Mouse (Mus musculus): ENCODE data around the gene E130308A19Rik.
A peak's percentile ranks its signal among the peaks of the same experiment; 100 is the strongest.

The E130308A19Rik gene

DNA sequence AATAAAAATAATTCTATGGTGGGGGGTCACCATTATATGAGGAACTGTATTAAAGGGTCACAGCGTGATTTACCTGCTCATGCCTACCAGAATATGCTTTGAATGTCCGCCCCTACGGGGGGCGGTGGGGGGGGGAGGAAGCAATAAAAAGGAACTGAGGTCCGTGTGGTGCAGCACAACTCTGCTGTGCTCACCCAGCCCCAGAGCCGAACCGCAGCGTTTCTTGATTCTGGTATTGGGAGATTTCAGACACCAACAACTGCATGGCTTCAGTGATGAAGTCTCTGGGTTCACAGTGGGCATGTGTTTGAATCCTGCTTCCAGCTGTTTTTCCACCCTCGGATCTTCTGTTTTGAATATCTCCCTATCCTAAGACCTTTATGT lies 101.9 kb downstream of the E130308A19Rik start:
- no peak for DNase-seq (ENCODE audit: low read depth)

DNA sequence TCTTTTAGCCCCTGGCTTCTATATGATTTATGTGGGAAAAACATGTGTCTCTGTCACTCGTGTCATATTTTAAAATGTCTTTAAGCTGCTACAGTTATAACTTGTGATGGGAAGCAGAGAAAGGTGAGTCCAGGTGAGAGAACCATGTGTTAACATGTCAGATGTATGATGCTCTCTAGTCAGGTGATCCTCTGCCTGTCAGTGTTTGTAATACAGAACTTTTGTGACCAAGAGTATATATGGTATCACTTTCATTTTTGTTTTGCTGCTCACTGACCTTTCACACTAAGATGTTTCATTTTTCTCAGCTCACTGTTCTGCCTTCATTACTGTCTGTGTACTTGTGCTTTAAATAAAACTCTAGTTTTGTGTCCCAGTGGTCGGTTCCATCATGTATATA lies 102.8 kb downstream of the E130308A19Rik start:
- no peak for DNase-seq (ENCODE audit: low read depth)

DNA sequence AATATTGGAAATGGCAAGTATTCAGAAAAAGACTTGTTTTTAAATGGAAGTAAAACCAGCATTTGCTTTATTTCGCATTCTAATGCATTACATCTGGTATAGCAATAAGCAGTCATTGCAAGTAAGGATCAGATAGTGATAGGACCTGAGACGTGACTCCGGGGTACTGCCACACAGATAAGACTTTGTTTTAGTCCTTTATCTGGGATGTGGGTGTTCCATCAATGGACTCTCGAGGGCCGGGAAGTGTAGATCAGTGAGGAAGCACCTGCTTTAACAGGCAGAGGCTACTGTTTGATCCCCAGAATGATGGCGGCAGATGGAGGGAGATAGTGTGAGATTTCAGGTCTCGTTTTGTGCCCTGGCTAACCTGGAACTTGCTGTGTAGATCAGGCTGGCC lies 105.5 kb downstream of the E130308A19Rik start:
- DNase-seq (ENCODE audit: low read depth), result no peak

DNA sequence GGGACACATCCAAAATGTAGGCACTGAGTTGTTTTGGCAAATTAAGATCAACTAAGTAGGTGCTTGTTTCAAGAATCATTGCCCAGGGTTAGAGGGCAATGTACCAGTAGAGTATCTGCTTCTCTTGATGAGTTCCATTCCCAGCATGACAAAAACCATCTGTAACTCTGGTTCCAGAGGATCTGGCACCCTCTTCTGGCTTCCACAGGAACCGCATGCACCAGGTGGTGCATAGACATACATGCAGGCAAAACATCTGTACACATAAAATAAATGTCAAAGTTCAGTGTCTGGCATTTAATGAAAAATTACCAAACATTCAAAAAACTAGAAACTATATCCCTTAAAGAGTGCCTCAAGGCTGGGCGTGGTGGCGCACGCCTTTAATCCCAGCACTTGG lies 113.3 kb downstream of the E130308A19Rik start:
- DNase-seq (ENCODE audit: low read depth), result no peak

DNA sequence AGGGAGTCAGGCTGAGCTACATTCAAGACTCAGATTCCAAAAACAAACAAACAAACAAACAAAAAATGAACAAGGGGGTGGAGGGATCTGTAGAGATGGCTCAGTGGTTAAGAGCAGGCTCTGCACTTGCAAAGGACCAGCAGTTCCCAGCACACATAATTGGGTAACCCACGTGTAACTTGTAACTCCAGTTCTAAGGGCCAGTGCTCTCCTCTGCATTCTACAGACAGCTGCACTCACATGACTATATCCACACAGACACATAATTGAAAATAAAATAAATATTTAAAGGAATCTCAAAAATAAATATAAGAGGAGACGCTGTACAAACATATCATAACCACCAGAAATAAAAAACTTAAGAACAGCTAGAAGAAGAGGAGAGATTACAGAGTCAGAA lies 113.9 kb downstream of the E130308A19Rik start:
- DNase-seq (ENCODE audit: low read depth), result no peak

DNA sequence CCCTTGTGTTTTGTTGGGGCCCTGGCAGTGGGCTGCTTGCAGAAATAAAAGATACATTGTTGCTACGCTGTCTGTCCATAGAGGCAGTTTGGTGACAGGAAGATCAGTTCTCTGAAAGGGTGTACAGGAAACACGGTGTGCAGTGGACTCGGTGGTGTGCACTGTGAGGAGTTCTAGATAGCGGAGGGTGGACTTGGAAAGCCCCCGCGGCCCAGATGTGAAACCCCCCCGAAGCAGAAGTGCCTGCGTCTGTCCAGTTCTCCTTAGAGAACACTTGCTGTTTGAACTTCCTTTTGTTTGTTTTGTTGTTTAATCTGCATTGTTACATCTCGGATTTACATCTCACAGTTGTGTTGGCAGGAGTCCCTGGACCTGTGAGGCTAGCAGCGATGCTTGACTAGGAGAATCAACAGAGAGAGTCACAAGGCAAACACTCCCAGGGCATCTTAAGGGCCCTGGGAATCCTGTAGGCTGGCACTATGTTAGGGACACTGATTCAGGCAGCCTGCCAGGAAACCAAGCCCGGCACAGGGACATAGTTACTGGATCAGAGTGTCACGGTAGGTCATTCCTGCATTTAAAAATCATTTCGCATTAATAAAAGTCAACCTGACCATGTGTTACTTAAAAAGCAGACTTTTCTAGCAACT lies 127.6 kb downstream of the E130308A19Rik start:
- no peak for DNase-seq (ENCODE audit: low read depth)

DNA sequence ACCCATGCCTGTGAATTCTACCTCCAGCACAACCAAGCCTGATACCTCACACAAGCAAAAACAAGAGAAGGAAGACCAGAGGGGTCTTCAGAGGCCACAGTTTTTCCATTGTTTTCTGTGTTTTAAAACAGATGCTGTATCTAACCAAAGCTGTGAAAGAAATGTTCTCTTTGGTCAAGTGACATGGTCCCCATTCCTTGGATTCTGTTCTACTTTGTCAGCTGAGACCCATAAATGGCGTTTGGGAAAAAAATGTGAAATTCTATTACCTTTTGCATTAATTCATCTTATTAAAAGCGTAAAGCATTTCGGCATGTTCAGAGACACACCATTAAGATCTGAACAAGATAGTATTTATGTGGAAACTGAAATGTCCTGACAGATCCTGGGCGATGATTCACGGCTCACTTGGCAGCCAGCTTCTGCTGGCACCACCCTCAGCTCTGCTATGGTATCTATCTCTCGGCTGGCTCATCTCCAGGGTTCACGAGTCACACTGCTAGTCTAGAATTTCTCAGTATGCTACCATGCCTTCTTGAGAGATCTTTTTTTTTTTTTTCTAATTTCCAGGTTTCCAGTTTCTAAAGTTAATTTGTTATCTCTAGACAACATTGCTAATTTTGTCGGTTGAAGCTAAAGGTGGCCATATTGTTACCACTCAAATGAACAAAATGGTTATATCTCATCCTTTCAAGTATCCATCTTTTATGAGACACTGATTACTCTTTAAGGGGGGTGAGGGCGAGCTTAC lies 130.5 kb downstream of the E130308A19Rik start:
- DNase-seq (ENCODE audit: low read depth), result peak; percentile 71

DNA sequence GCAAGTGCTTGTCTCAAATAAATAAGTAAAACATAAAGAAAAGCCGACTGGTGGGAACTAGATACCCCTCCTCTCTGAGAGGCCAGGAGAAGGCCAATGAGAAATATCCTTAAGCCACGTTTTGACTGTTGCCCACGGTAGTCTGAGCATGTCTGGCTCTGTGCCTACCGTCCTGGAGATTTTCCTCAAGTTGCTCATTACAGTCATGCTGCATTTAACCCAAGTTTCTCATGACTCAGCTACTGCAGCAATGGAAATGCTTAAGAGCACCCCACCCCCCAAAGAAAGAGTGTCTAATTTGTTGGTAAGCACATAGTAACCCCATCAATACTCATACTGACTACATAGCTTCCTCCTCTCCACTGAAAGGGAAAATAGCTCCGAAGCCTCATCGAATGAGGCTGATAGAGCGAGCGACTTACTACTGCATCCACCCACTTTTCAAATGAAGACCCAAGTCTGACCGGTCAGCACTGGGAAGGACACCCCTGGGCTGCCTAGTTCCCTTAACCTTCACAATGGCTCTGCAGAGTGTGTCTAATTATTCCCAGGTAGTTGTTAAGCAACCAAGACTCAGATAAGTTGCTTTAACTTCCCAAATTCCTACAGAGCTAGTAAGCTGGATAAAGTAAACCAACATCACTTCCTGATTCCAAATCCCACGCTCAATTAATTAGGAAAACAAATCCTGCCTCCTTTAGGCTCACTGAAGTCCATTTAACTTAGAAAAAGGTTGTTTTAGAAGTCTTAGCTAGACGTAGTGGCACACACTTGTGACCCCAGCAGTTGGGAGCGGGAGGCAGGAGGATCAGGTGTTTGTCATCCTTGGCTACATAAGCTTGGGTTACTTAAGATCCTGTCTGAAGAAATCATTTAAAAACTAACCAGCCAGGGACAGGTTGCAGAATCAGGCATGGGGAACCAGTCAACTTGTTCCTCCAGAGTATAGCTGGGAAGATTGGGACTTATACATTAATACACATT lies 131.7 kb downstream of the E130308A19Rik start:
- DNase-seq (ENCODE audit: low read depth), result peak; percentile 65

DNA sequence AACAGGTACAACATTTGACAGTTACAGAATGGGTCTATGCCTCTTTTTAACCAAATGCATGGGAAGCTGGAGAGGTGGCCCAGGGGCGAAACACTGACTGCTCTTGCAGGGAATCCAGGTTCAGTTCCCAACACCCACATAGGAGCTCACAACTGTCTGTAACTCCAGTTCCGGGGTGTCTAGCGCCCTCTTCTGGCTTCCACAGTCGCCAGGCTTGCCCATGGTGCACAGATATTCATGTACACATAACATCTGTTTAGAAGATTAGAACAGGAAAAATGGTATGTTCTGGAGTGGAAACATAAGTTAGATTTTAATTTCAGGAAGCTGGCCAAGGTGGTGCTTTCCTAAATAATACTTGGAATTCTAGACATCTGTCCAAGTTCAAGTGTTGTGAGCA lies 134.0 kb downstream of the E130308A19Rik start:
- DNase-seq (ENCODE audit: low read depth), result no peak

DNA sequence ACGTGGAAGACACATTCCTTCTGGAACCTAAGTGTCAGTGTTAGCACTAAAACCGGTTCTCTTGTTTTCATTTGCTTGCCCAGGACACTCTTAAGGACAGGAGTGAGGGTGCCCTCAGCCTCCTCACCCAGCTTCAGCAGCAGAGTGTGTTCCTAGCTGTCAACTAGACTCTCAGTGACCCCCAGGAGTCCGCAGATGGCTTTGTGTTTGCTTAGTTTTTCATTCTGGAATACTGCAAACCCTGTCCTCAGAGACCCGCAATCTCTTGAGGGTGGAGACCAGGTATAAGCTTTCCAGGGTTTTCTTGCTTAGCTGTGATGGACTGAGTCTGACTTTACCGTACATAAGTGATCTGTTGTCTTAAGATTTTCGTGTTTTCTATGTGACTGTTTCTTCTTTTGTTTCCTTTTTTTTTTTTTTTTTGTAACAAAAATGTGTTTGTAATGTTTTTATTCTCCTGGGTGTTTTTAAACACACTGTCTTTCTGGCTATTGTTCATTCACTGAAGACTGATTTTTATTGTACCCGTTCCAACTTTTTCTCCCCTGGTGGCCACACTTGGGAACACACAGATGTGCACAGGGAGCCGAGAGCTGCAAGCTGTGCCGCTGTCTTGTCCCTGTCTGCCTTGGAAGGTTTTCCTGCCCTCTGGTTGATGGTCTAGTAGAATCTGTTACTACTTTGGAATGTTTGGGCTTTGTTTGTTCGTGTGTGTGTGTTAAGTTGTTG lies 134.8 kb downstream of the E130308A19Rik start:
- DNase-seq (ENCODE audit: low read depth), result no peak

DNA sequence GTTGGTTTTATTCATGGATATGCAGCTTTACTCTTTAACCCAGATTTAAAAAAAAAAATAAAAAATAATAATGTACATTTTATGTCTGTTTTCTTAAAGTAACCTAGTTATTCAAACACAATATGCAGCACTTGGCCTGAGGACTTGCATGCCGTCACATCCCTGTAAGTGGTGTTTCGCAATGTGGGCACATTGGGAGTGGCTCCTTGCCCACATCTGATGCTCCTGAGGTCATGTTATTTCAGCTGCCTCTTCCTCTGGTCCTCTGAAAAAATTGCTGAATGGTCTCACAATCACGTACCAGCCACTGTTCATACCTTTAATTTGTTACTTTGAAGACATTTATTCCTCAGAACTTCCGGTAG lies 135.3 kb downstream of the E130308A19Rik start:
- DNase-seq (ENCODE audit: low read depth), result peak; percentile 73

DNA sequence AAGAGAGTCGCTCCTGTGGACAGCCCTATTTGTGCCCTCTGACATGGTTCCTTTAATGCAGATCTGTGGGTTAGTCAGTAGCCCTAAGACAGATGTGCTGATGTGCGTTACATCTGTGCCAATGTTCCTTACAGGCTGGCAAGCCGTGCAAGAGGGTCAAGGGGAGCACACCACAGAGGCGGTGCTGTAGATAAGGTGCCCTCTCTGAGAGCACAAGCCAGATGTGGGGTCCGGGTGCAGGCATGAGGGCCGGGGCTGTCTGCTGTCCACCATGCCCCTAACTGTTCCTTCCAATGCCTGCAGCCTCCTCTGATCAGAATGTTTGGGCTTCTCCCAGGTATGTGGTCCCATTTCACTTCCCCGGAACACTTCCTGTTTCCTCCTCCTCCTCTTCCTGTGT lies 138.9 kb downstream of the E130308A19Rik start:
- no peak for DNase-seq (ENCODE audit: low read depth)

DNA sequence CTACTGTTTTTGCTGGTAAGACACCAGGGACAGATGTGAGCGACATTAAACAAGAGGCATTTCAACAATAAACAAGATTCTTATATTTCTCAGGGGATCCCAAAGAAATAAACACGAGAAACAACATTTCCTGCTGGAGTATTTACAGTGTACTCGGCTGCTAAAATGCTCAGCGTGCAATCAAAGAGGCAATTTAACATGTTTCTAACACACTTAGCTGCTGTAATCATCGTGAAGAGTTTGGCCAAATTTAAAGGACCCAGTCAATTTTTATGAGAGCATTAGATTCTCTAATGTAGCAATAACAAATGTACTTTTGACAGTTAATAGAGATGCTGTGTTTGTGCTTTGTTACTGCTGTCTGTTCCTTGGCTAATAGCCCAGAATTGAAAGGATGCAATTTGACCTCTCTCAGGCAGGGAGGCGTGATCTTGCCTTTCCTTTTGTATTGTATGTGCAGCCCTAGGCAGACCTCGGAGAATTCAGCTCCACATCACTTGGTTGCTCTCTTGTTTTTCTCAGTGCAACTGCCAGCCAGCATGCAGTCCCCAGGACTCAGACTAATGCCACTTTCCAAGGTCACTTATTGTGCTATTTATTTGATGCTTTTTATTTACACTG lies 139.5 kb downstream of the E130308A19Rik start:
- DNase-seq (ENCODE audit: low read depth), result no peak

DNA sequence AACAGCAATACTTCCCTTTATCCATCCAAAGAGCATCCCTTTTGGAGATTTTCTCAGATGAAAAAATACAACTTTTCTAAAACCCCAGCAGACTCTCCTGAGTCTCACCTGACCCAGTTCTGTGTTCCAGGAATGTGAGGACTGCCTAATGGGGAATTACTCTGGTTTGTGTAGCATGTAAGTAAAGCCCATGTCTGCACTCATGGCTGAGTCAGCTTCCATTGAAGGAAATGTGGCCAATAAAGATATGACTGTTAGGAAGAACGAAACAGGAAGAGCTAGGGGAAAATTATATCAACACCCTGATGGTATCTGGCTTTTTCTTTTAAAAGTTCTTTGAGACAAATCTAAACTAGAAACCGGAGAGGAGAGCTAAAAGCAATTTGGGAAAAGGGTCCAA lies 141.7 kb downstream of the E130308A19Rik start:
- DNase-seq (ENCODE audit: low read depth), result no peak

DNA sequence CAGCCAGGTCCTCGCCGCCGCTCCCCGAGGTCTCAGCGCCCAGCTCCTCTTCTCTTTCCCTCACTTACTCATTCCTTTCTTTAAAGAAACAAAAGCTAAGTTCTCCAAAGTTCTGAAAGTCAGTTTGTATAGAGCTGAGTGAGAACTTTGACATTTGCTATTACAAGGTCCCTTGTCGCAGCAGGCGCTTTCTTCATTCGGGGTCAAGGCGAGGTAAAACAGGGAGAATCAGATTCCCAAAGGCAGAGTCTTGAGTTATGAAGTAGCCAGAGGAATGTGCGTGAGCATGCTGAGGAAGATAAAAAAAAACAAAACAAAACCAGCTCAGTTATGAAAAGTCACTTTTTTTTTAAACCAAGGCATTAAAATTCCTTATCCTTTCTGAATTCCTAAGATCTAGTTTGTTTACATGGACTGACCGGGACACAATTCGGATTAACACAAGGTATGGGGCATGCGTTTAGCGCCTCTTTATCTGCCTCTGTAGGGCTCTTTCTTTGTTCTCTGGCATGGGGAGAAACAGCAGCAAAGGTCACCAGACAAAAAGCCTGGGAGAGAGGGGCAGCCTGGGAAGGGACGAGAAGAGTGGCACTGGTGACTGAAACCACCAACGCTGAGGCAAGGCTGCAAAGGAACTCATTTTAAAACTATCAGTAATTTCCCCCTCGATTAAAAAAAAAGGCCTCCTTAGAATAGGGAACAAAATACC lies 146.3 kb downstream of the E130308A19Rik start:
- no peak for DNase-seq (ENCODE audit: low read depth)

DNA sequence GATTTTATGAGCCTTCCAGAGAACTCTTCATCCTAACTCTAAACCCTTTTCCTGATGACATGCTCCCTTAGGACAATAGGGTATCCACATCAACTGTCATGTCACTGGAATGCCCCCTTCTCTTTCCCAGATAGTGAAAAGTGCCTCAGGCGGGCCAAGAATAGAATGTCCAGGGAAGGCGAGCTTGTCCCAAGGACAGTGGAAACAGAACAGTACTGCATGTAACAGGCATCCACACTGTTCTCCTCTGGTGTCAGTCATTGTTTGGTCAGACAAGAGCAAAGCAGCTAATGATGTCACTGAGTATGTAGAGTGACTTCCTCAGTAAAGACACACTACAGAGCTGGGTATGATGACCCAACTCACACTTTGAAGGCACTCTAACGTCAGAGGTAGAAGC lies 151.8 kb downstream of the E130308A19Rik start:
- no peak for DNase-seq (ENCODE audit: low read depth)

DNA sequence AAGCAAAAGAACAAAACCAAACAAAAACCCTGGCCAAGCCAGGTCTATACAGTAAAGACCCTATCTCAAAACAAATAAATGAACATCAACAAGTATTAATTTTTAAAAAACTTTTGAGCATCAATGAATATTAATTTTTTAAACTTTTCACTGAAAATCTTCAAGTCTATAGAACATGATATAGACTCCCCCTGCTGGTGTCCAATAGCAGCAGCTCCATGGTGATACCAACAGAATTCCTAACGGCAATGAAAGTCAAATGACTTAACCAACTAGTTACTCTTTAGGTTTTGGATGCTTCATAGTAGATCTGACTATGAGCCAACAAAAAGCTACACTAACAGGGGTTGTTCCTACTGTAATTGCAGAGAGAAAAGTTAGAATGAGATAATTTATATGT lies 154.6 kb downstream of the E130308A19Rik start:
- DNase-seq (ENCODE audit: low read depth), result no peak

DNA sequence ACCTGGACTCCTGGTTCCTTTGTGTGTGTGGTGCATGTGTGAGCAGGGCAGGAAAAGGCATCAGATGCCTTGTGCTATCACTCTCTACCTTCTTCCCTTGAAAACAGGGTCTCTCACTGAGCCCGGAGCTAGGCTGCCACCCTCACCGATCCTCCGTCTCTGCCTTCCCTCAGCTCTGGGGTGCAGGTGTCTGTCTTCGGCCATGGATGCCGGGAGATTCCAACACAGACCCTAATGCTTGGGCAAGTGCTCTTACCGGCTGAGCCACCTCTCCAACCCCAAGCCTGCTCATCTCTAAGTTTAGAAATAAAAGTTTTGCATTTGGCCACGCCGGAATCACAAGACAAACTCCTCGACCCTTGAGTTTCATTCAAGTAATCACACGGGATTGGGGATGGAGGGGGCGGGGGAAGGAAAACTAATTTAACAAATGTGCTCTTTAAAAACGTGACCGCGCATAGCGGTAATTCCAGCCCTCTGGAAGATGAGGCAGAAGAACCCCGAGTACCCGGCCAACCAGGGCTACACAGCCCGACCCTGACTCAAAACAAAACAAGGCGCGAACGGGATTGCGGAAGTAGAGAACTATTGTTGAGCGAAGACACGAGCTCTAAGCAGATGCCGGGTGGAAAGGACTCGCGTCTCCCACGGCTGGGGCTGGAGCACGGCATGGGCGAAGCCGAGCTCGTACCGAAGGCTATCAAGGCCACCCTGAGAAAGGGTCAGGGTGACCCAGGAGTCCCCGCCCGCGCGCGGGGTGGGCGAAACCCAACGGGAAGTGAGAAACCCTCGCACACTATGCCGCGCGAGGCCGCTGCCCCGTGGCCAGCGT lies 157.1 kb downstream of the E130308A19Rik start:
- no peak for DNase-seq (ENCODE audit: low read depth)

DNA sequence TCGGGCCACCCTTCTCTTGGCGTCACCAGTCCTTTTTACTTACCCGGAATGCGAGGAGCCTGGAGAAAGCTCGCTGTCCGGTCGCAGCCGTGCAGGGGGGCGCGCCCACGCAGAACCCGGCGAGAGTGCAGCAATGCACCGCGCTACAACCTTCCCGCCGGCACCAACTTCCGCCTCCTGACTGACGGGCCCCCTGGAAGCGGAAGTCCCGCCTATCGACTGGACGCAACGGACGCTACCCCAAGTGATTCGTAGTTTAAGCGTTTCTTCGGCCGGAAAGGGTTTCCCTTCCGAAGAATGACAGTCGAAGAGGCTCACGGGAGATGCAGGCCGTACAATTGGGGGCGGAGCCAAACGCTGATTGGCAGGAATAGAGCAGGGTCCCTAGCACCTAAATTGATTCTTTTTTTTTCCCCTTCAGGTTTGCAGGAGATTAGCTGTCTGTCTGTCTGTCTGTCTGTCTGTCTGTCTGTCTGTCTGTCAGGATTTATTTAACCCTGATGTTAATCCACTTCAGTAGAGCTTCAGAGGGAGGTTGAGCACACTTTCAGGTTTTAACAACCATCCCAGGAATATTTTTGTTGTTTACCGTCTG lies 157.8 kb downstream of the E130308A19Rik start:
- DNase-seq (ENCODE audit: low read depth), result peak; percentile 92

DNA sequence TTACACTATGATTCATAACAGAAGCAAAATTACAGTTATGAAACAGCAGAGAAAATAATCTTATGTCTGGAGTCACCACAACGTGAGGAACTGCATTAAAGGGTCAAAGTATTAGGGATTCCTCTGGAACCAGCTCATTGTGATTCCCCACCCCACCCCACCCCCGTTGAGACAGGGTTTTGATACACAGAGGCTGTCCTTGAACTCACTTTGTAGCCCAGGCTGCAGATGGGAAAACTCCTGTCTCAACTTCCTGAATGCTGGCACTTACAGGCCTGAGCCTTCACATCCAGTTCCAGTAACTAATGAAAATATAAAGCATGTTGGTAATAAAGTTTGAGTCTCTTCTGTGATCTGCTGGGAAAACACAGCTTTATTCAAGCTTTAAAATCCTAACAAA lies 159.4 kb downstream of the E130308A19Rik start:
- no peak for DNase-seq (ENCODE audit: low read depth)
